Mouse (Mus musculus) naive thymus-derived CD4-positive, alpha-beta T cell, adult 5 months (primary cell): ENCODE measurements around the gene Ticam1. TPM values are rescaled to one million over a fixed set of nuclear protein-coding genes. Genes with fewer than 3 reads are reported as not detected.

Experiments
- polyA plus RNA-seq: library from polyadenylated mRNA; unstranded; fragments of 100-300 nt; shearing (Covaris generic); gene quantifications from one replicate; pipeline ENCODE4 v1.2.1, GENCODE M21; 2017

The Ticam1 gene
- polyA plus RNA-seq: 2.0 TPM

GRCm38 (mm10) chr17:56276643-56277566 lies at the start of gene Ticam1:
Gene Ticam1, minus strand, starts transcription at chr17:56276786.

GRCm38 (mm10) chr17:56325450-56326152 lies 49.0 kb upstream of the Ticam1 start, which contains the start of gene Kdm4b:
Gene Kdm4b, plus strand, starts transcription at chr17:56326062.

DNA sequence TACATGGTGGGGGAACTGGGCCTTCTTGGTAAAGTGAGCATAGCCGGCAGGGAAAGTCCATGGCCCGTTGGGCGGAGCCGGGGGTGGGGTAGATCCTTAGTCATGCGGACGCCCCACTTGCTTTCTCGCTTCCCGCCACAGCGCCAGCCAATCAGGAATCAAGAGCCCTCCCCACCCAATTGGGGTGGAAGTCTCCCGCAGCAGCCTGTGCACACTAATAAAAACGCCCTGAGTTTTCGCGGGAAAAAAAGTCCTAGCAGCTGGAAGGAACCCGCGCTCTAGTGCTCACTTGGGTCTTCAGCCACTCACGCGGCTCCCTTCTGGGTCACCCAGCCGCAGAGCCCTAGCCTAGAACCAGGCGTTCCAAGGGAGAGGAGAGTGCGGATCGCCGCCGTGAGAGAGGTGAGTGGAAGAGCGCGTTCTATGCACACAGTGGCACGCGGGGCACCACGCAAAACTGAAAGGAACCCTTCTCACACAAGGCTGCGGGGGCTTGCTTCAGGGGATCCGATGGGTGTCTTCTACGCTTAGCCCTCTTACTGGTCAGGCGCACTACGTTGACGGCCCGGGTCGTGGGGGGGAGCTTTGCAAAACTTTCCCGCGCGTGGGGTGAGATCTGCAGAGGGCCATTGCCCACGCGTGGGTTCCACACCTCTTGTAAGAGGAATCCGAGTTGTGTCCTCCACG lies 26.7 kb upstream of the Ticam1 start, which contains the start of gene Uhrf1:
Gene Uhrf1, plus strand, starts transcription at position 162 of the 687 bp plus-strand sequence.

GRCm38 (mm10) chr17:56300186-56300585 lies 23.6 kb upstream of the Ticam1 start, which contains the start of gene Arrdc5:
Gene Arrdc5, minus strand, starts transcription at chr17:56300286.

DNA sequence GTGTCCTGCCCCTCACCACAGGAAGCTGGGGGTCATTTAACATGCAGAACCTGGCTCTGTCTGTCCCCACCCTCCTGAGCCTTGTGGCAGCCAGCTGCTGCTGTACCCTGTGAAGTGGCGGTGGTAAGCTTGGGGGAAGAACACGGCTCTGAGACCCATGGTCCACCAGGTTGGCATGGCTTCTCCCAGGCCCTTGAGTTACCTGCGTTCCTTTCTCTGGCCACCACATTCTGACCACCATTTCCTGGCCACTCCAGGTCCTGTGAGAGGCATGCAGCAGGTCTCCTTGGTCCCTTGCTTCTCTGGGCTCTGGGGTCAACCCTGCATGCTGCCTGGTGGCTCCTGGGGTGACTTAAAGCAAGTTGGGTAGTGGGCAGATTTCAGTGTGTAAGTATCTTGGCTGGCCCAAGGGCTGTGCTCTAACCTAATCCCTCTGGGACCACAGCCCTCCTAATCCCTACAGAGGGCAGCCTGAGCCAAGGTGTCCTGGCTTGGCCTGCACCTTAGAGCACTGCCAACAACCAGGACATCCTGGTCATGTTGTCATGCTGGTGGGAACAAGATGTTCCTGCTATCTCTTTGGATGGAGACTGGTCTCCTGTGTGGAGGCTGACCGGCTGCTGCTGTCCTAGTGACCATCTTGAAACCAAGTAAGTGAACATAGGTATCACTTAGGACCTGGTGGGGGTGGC lies 16.1 kb upstream of the Ticam1 start, which contains the start of gene Plin3:
Gene Plin3, minus strand, starts transcription at position 343 of the 692 bp plus-strand sequence.

GRCm38 (mm10) chr17:56256239-56256881 lies 20.2 kb downstream of the Ticam1 start, which contains the start of gene Fem1a:
Gene Fem1a, plus strand, starts transcription at chr17:56256810.

Other genes with a start within 250 kb of the Ticam1 start
- 155 TPM for gene Sh3gl1, start 240.2 kb downstream of the Ticam1 start, polyA plus RNA-seq
- 1.1 TPM for gene Chaf1a, start 236.3 kb downstream of the Ticam1 start, polyA plus RNA-seq
- 74.5 TPM for gene Ubxn6, start 201.8 kb downstream of the Ticam1 start, polyA plus RNA-seq
- 159 TPM for gene Hdgfl2, start 197.2 kb downstream of the Ticam1 start, polyA plus RNA-seq
- gene Plin4, start 167.0 kb downstream of the Ticam1 start, polyA plus RNA-seq: not detected
- not detected for gene Plin5, start 159.2 kb downstream of the Ticam1 start, polyA plus RNA-seq
- not detected for gene Lrg1, start 154.8 kb downstream of the Ticam1 start, polyA plus RNA-seq
- gene Sema6b, start 136.4 kb downstream of the Ticam1 start, polyA plus RNA-seq: not detected
- gene Tnfaip8l1, start 114.3 kb downstream of the Ticam1 start, polyA plus RNA-seq: 21.5 TPM
- gene Mydgf, start 92.9 kb downstream of the Ticam1 start, polyA plus RNA-seq: 44.1 TPM
- 44.3 TPM for gene Dpp9, start 57.9 kb downstream of the Ticam1 start, polyA plus RNA-seq
- 12.8 TPM for gene Fem1a, start 20.0 kb downstream of the Ticam1 start, polyA plus RNA-seq
- gene Plin3, start 16.1 kb upstream of the Ticam1 start, polyA plus RNA-seq: 9.7 TPM
- not detected for gene Arrdc5, start 23.5 kb upstream of the Ticam1 start, polyA plus RNA-seq
- 2.9 TPM for gene Uhrf1, start 26.5 kb upstream of the Ticam1 start, polyA plus RNA-seq
- gene Kdm4b, start 49.3 kb upstream of the Ticam1 start, polyA plus RNA-seq: 72.1 TPM
- gene Ptprs, start 199.7 kb upstream of the Ticam1 start, polyA plus RNA-seq: 4.4 TPM
- not detected for gene Znrf4, start 235.6 kb upstream of the Ticam1 start, polyA plus RNA-seq